ENCODE assay signal across 11 mouse cellular contexts in genomic region chr15:83642518-83642917, GRCm38 (mm10).
"Had no signal": no experiment of that assay in that cellular context is flagged by ENCODE, and none has a peak within 500 bp of the region (broad histone marks: within the 10 kb centered on the region; RNA-seq: fewer than 3 reads in every experiment).

No protein-coding gene starts in this region.

- DNase-seq: cerebellum, postnatal 36 days; embryo, embryonic 11 days; forebrain, postnatal 0 days; gastrocnemius, adult 2 months; gastrocnemius, postnatal 10 days; gastrocnemius, postnatal 14 days; gastrocnemius, postnatal 25 days; gastrocnemius, postnatal 36 days; heart, adult 11 months; heart, adult 18-20 months; heart, adult 2 months had no signal
